Mouse (Mus musculus) induced T-regulatory cell, adult 2 months (primary cell): ENCODE measurements around the gene Slc11a2.
A peak's percentile ranks its signal among the peaks of the same experiment; 100 is the strongest.

Experiments
- DNase-seq: peaks from one replicate; pipeline ENCODE4 v3.0.0-alpha.2; 2012; ENCODE audit warnings: low read depth

Gene Slc11a2

DNA sequence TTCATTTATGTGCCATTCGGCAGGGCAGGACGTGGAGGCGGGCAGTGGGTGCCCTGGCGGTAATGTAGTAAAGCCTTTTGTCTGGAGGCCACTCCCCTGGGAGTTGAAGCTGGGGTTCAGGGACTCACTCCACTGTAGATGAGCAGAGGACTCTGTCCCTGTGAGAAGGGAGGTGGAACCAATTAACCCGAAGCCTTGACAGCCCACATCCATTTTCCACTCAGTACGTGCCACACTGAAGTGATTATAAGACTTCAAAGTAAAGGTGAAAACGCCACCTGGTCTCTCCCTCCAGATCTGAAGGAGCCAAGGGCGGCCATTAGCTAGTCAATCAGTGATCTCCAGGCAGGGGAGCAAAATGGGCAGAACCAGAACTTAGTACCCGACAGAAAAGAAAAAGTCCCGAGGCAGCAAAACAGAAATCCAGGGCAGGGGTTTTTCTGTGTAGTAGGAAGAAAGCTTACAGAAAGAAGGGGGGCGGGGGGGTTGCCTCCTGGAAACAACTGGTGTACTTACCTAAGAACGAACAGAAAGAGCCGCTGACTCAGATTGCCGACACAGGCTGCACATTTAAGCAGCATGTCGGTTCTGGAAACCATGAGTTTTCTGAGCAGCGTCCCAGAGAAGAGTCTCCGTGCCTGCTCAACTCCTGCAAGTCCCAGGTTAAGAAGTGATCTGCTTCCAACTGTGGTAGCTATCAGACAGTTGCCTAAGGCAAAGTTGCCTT is at the start of gene Slc11a2:
Gene Slc11a2, minus strand, starts transcription at position 677 of the 727 bp plus-strand sequence.
- peak; percentile 68 for DNase-seq

DNA sequence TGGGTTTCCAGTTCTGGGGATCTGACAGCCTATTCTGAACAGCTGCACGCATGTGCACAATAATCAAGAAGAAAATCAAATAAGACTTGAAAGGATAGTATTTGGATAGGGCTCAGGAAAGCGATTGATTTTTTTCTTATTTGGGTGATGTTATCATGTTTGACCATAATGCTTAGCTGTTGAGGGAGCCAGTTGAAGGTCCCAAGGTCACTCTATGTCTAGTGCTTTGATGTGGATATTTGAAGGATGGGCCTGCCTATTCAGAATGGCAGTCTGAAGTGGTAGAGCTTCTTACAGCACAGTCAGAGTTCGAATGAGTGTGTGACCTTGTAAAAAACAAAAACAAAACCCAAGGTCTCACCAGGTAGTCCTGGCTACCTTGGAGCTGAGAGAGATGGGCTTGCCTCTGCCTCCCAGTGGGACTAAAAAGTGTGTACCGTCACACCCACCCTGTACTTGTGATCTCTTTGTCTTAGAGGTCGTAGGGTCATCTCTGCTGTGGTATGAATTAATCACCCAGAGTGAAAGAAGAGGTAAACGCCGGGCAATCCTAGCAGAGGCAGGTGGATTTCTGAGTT is 49.1 kb upstream of the Slc11a2 start:
- no peak for DNase-seq

DNA sequence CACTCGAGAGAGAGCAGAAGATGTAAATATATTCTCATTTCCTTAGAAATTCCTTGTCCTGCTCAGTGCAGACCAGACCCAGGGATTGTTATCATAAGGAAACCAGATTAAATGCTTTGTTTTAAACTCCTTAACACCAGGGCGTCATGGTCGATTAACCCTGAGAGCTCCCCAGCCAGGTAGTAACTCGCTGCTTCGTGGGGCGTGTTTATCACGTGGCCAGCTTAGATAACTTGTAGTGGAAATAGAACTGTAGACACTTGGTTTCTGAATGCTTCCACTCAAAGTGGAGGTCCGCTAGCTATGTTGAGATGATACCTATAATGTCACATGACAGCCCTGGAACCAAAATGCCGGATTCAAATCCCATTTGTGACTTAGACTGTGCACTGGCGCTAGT is 45.2 kb upstream of the Slc11a2 start:
- DNase-seq = no peak

DNA sequence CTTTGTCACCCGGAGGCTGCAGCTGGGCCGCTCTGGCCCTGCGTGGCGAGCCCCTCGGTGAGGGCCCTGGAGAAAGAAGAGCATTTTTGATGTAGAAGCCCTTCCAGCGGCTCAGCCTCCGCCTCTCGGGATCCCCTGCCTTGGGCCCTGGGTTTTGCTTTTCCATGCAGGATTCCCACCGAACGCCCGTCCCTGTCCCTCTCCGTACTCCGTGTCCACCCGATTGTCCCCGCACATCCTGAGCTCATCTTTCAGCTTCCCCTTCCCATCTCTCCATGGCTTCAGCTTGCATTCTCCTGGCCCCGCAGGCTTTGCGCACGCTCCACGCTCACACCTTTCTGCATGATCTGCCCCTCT is 44.3 kb upstream of the Slc11a2 start:
- DNase-seq = no peak

DNA sequence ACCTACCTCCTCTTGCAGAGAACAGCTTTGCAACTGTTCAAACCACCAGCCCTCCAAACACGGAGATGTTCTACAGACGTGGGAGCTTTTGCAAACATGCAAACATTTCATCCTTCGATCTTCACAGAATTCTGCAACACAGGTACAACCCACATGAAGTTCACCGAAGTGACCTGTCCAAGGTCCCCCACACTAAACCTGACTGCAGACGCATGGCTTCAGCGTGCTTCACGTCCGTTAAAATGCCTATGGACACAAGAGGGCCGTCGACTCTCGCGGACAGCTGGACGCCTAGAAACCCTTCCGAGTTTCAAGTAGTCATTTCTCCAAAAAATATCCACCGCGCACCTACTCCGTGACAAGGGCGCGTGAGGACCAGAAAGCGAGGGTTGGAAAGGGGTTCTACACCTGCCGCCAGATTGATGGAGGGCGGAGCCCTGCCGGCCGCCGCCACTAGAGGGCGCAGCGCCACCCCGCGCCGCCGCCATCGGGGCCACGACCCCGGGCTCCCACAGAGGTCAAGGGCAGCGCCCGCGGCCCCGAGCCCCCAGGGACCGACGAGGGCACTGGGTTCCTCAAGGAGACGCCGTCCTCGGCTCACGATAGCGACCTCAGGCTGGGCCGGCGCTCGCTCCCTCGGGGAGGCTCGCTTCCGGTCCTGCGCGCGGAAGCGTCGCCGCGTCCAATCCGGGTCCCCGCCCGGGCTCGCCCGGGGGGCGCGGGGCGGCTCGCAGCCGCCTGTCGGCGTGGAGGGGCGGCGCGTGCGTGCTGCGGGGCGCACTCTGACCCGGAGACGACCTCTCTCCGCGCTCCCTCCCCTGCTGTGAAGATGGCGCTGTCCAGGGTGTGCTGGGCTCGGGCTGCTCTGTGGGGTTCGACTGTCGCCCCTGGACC is 43.7 kb upstream of the Slc11a2 start, which contains the start of gene Letmd1:
Gene Letmd1, plus strand, starts transcription at position 729 of the 894 bp plus-strand sequence.
- DNase-seq = peak; percentile 89

DNA sequence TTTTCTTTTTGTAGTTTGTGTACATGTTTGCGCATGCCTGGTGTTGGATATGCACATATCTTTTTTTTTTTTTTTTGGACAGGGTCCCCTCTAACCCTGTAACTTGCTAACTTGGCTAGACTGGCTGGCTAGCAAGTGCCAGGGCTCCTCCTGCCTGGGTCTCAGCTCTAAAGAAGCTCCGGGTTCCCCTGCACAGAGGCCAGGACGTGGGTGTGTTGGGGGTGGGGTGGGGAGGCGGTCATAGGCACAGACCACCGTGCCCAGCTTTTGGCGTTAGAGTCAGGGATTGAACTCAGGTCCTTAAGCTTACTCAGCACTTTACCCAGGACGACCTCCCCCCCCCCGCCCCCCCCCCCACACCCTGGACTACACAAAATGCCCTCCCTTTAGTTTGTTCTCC is 42.9 kb upstream of the Slc11a2 start:
- DNase-seq = no peak

DNA sequence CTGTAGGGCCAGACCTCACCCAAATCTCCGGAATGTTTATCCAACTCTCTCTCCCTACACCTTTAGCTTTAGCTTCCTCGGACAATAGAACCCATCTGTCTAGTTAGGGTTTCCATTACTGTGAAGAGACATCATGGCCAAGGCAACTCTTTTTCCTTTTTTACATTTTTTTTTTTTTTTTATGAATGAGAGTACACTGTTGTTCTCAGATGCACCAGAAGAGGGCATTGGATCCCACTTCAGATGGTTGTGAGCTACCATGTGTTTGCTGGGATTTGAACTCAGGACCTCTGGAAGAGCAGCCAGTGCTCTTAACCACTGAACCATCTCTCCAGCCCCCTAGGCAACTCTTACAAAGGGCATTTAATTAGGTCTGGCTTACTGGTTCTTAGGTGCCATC is 40.6 kb upstream of the Slc11a2 start:
- peak; percentile 44 for DNase-seq

DNA sequence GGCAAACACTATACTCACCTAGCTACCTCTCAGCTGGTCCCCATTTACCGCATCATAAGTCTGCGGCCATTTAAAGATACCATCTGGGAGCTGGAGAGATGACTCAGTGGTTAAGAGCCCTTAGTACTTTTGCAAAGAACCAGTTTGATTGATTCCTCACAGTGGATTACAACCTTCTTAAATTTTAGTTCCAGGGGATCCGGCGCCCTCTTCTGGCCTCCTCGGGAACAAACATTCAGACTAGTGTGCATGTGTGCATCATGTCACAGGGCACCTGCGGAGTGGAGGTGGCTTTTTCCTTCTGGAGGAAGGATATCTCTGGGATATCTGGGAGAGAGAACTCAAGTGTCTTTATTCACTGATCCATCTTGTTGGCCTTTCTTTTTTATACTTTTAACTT is 38.8 kb upstream of the Slc11a2 start:
- DNase-seq = peak; percentile 86

DNA sequence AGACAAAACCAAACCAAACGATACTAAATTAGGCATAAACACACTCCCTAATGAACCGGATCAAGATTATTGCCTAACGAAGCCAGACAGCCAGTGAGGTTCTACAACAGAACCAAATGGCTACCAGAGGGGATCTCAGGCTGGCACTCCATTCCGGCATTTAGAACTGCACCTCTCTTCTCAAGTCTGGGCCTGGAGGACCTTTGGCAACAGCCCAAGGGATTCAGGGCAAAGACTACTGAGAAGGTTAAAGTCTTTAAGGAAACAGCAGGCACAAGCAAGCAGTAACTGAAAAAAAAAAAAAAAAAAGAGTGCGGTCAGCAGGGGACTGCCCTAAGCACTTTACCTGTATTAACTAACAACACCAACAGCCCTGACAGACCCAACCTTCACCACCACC is 37.2 kb upstream of the Slc11a2 start:
- DNase-seq = no peak

DNA sequence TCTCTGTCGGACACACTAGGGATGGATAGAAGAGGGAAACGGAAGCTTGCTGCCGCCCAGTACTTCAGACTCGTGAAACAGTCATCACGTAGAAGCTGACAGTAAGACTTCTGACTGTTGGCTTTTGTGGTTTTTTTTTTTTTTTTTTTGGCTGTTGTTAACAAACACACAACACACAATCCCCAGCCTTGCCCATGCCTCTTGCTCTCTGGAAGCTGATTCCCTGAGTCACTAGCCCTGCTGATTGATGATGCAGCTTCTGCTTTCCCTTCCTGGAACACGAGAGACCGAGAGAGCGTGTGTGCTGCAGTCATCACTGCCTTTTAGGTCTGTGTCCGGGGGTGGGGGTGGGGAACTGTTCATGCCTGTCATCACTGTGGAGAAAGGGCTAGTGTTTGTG is 36.8 kb upstream of the Slc11a2 start:
- peak; percentile 73 for DNase-seq

DNA sequence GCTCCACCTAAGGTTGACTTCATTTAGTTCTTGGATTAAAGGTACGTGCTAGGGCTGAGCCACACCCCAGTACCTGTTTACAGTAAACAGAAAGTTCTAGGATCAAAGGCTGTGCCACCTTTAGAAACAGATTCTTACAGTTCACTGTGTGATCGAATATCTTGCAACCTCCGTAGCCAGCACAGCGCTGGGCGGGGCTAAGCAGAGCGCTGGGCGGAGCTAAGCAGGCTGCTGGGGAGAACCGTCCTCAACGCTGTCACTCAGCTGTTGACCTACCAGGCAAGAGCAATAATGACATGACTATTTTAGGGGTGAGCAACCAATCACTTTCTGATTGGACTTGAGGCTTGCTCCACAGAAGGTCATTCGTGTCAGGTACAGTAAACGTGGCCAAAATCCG is 36.1 kb upstream of the Slc11a2 start:
- peak; percentile 89 for DNase-seq

DNA sequence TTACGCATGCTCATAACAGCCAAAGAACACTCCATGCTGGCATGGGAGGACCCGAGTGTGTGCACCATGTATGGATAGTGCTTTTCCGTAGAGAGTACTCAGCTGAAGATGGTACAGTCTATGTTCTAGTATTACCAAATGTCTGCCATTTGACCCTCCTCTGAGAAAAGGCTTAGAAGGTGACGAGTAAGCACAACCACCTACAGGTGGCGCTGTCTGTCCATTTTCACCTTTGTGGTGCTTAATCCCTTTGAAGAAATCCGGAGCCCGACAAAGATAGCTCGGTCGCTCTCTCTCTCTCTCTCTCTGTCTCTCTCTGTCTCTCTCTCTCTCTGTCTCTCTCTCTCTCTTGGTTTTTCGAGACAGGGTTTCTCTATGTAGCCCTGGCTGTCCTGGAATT is 33.2 kb upstream of the Slc11a2 start:
- DNase-seq = peak; percentile 93

DNA sequence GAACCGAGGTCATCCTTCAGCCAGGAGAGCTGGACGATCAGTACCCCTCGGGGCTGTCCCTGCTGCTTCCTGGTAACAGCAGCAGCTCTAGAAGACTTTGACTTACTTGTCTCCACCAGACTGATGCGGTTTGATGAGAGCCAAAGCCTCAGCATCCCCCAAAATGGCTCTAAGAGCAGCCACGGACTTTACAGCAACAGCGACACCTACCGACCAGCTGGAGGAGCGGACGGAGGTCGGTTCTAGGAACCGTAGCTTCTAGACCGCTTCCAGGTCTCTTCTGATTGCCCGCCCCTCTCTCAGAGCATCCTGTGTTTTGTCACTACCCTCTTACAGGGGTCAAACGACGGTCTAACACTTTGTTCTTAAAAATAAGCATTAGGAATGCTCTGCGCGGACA is 32.5 kb upstream of the Slc11a2 start:
- peak; percentile 93 for DNase-seq

DNA sequence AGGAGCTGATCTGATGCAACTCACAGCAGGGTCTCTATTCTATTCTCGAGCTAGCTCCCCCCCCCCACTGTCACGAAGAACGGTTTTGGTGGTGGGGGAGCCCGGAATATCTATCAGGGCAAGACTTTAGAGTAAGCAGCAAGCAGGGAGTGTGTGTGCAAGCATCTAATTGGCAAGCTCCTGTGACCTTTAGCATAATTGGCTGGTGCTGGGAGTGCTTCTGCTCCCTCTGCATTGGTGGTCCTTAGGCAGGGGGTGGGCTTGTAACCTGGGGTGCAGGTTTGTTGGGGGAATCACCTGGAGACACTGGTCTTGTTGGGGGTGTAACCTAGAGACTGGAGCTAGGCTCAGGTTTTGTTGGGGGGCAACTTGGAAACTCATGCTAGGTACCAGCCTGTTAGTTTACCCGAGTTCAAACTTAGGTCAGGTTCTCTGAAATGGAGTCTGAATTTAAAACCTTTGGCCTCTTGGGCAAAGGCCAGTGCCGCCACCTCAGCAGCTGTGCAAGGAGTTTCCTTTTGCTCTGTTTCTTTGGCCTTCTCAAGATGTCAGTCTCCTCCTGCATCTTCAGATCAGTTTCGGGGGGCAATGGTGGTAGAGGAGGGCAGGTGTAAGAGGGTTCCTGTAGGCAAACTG is 31.6 kb upstream of the Slc11a2 start:
- DNase-seq = no peak

DNA sequence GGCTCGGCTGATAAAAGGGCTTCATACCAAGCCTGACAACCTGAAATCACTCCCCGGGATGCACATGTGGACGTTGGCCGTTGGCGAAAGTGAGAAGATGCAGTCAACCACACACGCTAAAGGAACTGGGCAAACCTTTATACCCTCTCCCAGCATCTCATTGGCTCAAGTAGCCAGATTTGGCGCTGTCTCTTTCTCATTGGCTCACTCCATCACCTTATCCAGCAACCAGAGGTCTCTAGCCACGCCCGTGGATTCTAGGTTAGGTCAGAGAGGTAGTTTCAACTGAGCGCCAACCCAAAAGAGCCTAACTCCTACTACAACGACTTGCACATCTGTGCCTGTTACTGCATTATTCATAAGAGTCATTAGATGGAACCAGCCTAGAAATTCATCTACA is 27.6 kb upstream of the Slc11a2 start:
- no peak for DNase-seq

DNA sequence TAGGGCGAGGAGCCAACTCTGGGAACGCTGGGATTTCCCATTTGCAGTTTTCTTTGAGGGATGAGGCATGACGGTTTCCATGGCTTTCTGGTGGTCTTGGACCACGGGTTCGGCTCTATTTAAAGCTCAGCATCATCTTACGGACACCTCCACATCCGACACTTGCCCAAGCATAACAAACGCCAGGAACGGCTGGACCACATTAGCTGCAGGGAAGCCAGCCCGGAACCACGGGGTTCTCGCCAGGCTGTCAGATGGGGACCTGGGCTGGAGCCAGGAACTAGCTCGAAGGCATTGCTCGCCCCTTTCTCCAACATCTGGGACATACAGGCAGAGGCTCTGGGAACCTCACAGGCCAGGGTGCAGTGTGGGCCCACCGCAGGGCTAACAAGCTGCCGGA is 26.4 kb upstream of the Slc11a2 start:
- no peak for DNase-seq

DNA sequence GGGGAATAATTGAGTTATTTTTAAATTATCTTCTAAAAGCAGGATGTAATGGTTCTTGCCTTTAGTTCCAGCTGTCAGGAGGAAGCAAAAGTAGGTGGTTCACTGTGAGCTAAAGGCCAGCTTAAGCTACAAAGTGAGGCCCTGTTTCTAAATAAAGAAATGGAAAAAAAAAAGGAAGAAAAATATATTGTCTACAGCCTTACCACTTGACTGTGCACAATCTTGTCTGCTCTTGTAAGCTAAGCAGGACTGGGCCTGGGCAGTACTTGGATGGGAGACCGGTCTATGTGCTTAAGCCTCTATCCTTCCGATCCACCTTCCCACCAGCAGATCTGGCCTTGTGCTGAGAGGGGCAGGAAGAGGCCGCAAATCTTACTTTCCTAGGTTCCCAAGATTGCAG is 24.6 kb upstream of the Slc11a2 start:
- DNase-seq = no peak

DNA sequence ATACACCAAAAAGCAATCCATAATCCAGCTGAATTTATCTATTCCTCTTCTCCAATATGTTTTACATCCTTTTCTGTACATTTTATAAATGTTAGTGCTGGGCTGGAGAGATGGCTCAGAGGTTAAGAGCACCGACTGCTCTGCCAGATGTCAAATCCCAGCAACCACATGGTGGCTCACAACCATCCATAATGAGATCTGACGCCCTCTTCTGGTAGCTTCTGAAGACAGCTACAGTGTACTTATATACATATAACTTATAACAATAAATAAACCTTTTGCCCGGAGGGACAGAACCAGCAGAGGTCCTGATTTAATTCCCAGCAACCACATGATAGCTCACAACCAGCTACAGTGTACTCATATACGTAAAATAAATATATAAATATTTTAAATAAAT is 23.7 kb upstream of the Slc11a2 start:
- DNase-seq = peak; percentile 45

DNA sequence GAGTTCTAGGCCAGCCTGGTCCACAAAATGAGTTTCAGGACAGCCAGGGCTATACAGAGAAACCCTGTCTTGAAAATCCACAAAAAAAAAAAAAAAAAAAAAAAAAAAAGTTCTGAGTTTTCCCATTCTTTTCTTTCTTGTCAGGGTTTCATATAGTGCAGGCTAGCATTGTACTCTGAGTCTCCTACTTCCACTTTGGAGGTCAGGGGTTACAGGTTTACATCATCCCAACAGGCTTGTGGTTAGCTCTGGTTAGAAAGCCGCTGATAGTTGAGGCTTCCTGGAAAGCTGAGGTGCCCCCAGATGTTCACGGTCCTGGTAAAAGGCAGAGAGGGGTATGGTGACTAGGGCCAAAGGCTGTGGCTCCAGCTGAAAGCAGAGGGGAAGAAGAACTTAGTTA is 22.0 kb upstream of the Slc11a2 start:
- no peak for DNase-seq

DNA sequence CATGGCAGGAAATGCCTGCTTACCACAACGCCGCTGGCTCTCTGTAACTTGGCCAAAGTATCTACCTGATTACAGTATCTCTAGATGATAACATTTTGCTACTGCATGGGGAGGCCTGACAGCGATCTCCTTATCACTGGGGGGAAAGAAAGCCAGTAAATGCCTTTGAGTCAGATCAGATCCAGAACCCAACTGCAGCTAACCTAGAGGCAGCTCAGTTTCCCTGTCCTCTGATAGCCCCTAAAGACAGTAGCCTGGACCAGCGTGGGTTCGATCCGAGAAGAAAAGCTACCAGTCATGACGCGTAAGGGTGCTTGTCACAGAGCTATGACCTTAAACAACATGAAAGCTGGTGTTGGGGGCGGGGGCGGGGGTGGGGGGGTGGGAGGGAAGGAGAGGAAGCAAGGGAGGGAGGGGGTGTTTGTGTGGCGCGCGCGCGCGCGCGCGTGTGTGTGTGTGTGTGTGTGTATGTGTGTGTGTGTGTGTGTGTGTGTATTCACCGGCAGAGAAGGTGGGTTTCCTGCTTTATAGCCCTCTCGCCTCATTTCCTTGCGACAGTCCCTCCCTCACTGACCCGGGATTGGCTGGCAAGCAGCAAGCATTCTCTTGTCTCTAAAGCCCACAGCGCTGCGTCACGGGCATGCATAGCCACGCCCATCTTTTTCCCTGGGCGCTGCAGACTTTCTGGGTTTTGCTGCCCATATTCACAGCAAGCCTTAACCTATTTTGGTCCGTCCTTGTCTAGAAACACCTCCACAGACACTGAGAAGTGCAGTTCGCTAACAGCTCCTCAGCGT is 18.5 kb upstream of the Slc11a2 start:
- peak; percentile 95 for DNase-seq

DNA sequence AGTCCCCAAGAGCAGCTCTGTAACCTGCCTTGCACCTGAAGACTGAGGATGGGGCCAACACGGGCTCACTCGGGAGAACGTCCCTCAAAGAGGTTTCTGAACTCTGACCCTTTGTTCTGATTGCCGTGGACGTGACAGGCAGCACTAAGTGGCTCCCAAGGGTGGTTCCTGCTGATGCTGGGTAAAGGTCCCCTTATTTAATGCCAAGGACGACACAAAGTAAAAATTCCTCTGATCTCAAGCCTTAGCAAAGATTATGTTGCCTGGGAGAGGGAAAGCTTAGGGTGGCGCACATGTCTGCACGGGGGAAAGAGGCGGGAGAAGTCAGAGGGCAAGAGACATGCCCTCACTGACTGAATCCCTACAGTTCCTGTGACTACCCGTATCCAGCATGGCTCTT is 11.6 kb upstream of the Slc11a2 start:
- DNase-seq = no peak

DNA sequence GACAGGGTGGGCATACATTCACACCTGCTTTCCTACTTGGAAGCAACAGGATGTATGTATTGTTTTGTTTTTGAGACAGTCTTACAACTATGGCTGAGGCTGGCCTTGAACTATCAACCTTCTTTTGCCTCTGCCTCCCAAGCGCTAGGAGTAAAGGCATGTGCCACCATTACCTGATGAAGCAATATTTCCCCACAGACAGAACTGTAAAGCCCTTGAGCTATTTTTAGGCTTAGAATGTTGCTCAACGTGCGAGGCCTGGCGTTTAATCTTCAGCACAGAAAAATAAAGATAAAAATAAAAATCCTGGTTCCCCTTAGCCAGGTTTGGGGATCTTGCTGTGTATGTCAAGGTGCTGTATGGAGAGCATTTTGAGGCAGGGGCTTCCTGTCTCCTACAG is 11.2 kb upstream of the Slc11a2 start:
- DNase-seq = no peak
